ENCODE assay signal across 8 mouse cellular contexts in genomic region chr14:54463959-54464292, GRCm38 (mm10). TPM values are rescaled to one million over a fixed set of nuclear protein-coding genes. Genes with fewer than 3 reads are reported as not detected.
DNase-seq lines count a peak whose midpoint lies in the region; ATAC-seq lines count a peak whose summit lies in the region.

TSS of gene Lrp10 (plus strand) at chr14:54464137.

- WGBS in intestine, embryonic 15.5 days, result under 1% methylated on average over 35 of the region's 35 CpGs

- intact Hi-C loops in gastrocnemius, postnatal 36 days (cut with DNase I), result no loop called here
- intact Hi-C loops in left cerebral cortex, postnatal 14 days (cut with DNase I), result no loop called here

- H3K27me3 ChIP-seq in intestine, embryonic 15.5 days (replicated peaks), result no peaks in the 10 kb centered on the region

- peak within 1 kb of the TSS; percentile 85 for H3K27ac ChIP-seq in intestine, embryonic 15.5 days

- peaks cover 14% of the 10 kb centered on the region for H3K36me3 ChIP-seq in intestine, embryonic 15.5 days

- H3K9ac ChIP-seq in intestine, embryonic 15.5 days, result peak within 1 kb of the TSS; percentile 78

- H3K4me2 ChIP-seq in intestine, embryonic 15.5 days (replicated peaks), result peak within 1 kb of the TSS; percentile 72

- peak within 1 kb of the TSS; percentile 92 for H3K4me3 ChIP-seq in intestine, embryonic 15.5 days (replicated peaks)

- peak; percentile 93 for ATAC-seq in intestine, embryonic 15.5 days
- ATAC-seq in megakaryocyte-erythroid progenitor cell, adult 5-6 weeks (replicated peaks; ENCODE audit: low FRiP score, low TSS enrichment, poor library complexity, severe bottlenecking), result peak; percentile 89

- H3K9me3 ChIP-seq in intestine, embryonic 15.5 days, result no peaks in the 10 kb centered on the region

- peak; percentile 90 for DNase-seq in adrenal gland, adult 18-20 months (ENCODE audit: low spot score in 2 of 2)
- peak; percentile 94 for DNase-seq in embryo, embryonic 11 days
- DNase-seq in gastrocnemius, postnatal 36 days, result peak; percentile 82 to 87
- DNase-seq in left cerebral cortex, postnatal 14 days (ENCODE audit: low spot score in 2 of 2), result peak; percentile 61 to 81
- DNase-seq in right cerebral cortex, postnatal 14 days, result peak; percentile 79
- DNase-seq in urinary bladder, postnatal 36 days (ENCODE audit: low spot score in 2 of 2), result peak; percentile 87 to 88

- H3K4me1 ChIP-seq in intestine, embryonic 15.5 days (replicated peaks), result 0 out of 2 replicates have a peak, but pooled peaks cover 3% of the 10 kb centered on the region

RNA-seq across cellular contexts. Expression of gene Lrp10, which starts in this region (rescaled TPM):
- 100 to 1,000 TPM in 1 of 2 experiments, 10 to 100 TPM in 1; 95.4 to 119 TPM for total RNA-seq in adrenal gland, adult 18-20 months (2021)
- total RNA-seq in gastrocnemius, postnatal 36 days (2021), result 10 to 100 TPM; 34.2 to 36.1 TPM
- polyA plus RNA-seq in intestine, embryonic 15.5 days (2015; fragmentation: Nextera tagmentation; extraction: Ambion mirVana), result 57.2 and 60.6 TPM in 2 replicates
- total RNA-seq in left cerebral cortex, postnatal 14 days (2021), result 10 to 100 TPM; 23.2 to 31.3 TPM
- total RNA-seq in megakaryocyte-erythroid progenitor cell, adult 5-6 weeks (2014; fragmentation: Nextera tagmentation), result 38.4 and 38.6 TPM in 2 replicates
- 13.0 and 19.9 TPM in 2 replicates for total RNA-seq in megakaryocyte-erythroid progenitor cell, adult 5-6 weeks (2017)

Comparison
In these comparisons a context has a peak if more than half of its experiments do, and no peak if none do; other contexts are left out.
1. Peak in every context shown above with its lines: DNase-seq, ATAC-seq, H3K4me3 ChIP-seq and H3K27ac ChIP-seq.